Mouse (Mus musculus) B cell, adult 62 days (primary cell): ENCODE data around the gene Cd86. TPM values are rescaled to one million over a fixed set of nuclear protein-coding genes. Genes with fewer than 3 reads are reported as not detected.

Experiments used
- total RNA-seq: library from RNA; stranded (reverse); gene quantifications from 4 replicates; pipeline ENCODE4 v1.2.4, GENCODE M21; 2023

Gene Cd86
- 165 to 192 TPM (median 175 TPM) in 4 replicates for total RNA-seq

GRCm38 (mm10) chr16:36665782-36666181, at the start of gene Cd86:
TSS of gene Cd86 (minus strand) at chr16:36666081.

GRCm38 (mm10) chr16:36693818-36694413, 28.0 kb upstream of the Cd86 start, which contains the start of gene Ildr1:
TSS of gene Ildr1 (plus strand) at chr16:36693978.

GRCm38 (mm10) chr16:36561386-36562338, 104.2 kb downstream of the Cd86 start, which contains the start of gene Casr:
TSS of gene Casr (minus strand) at chr16:36562141.

Other genes starting within 250 kb of the Cd86 start
- gene Stfa3, start 210.7 kb downstream of the Cd86 start, total RNA-seq, result not detected in 4 replicates
- not detected in 4 replicates for gene Casr, start 103.9 kb downstream of the Cd86 start, total RNA-seq
- 20.1 to 24.4 TPM (median 22.1 TPM) in 4 replicates for gene Ildr1, start 27.9 kb upstream of the Cd86 start, total RNA-seq
- 16.8 to 100 TPM (median 29.4 TPM) in 4 replicates for gene Slc15a2, start 118.9 kb upstream of the Cd86 start, total RNA-seq
- 84.7 to 126 TPM (median 104 TPM) in 4 replicates for gene Iqcb1, start 162.3 kb upstream of the Cd86 start, total RNA-seq
- gene Eaf2, start 208.9 kb upstream of the Cd86 start, total RNA-seq, result 8.1 to 12.0 TPM (median 10.4 TPM) in 4 replicates
- 34.5 to 47.8 TPM (median 38.9 TPM) in 4 replicates for gene Golgb1, start 209.1 kb upstream of the Cd86 start, total RNA-seq